In genomic region chr6:108661412-108661811, GRCm38 (mm10) we compare ENCODE assay signal across 8 mouse cellular contexts. TPM values are rescaled to one million over a fixed set of nuclear protein-coding genes. Genes with fewer than 3 reads are reported as not detected.
DNase-seq lines count a peak whose midpoint lies in the region; ATAC-seq lines count a peak whose summit lies in the region.

No protein-coding gene starts in this region.

- no peaks in the 10 kb centered on the region for H3K36me3 ChIP-seq in hindbrain, embryonic 15.5 days

- H3K27me3 ChIP-seq in hindbrain, embryonic 15.5 days, result 0 out of 2 replicates have a peak, but pooled peaks cover 3% of the 10 kb centered on the region

- peak overlapping the region; percentile 98 for H3K4me2 ChIP-seq in hindbrain, embryonic 15.5 days

- H3K9ac ChIP-seq in hindbrain, embryonic 15.5 days, result peak overlapping the region; percentile 59

- peak overlapping the region; percentile 93 for H3K27ac ChIP-seq in hindbrain, embryonic 15.5 days (replicated peaks)

- peak overlapping the region; percentile 50 for H3K4me3 ChIP-seq in hindbrain, embryonic 15.5 days

- peaks cover 30% of the 10 kb centered on the region for H3K4me1 ChIP-seq in hindbrain, embryonic 15.5 days (replicated peaks)

- DNase-seq in MN1 (ENCODE audit: low spot score), result peak; percentile 83
- DNase-seq in cerebellum, postnatal 14 days, result peak; percentile 91 to 96
- peak; percentile 92 to 93 for DNase-seq in frontal cortex, postnatal 36 days (ENCODE audit: low spot score in 2 of 2)
- peak; percentile 94 to 98 for DNase-seq in left cerebral cortex, adult 18-20 months (ENCODE audit: low spot score in 2 of 2)
- peak; percentile 89 to 93 for DNase-seq in lung, postnatal 4 days
- peak; percentile 90 for DNase-seq in retina, postnatal 1 day
- DNase-seq in urinary bladder, adult 18-20 months (ENCODE audit: low spot score in 2 of 2), result peak; percentile 79 to 83

- H3K9me3 ChIP-seq in hindbrain, embryonic 15.5 days, result no peaks in the 10 kb centered on the region

- ATAC-seq in hindbrain, embryonic 15.5 days (ENCODE audit: low FRiP score, low read depth), result no peak

- under 1% methylated on average over 17 of the region's 17 CpGs for WGBS in hindbrain, embryonic 15.5 days

RNA-seq across cellular contexts. Expression of gene Bhlhe40, which starts 1.0 kb away (rescaled TPM):
- 6.1 and 6.5 TPM in 2 replicates for polyA plus RNA-seq in hindbrain, embryonic 15.5 days (2015; fragmentation: Nextera tagmentation; extraction: Ambion mirVana)
- total RNA-seq in left cerebral cortex, adult 18-20 months (2021), result 100 to 1,000 TPM; 153 to 167 TPM
